Mouse (Mus musculus) heart, postnatal 0 days (tissue): Measurements from ENCODE around the gene Htatip2.

Source experiments
- CTCF ChIP-seq: IDR thresholded peaks from 2 replicates; pipeline ENCODE4 v1.5.1; 2016; ENCODE audit warnings: antibody characterized with exemption, control low read depth, low read depth
- EP300 ChIP-seq: IDR thresholded peaks from 2 replicates; pipeline ENCODE4 v1.6.1; 2016; ENCODE audit warnings: antibody characterized with exemption, low read depth

DNA sequence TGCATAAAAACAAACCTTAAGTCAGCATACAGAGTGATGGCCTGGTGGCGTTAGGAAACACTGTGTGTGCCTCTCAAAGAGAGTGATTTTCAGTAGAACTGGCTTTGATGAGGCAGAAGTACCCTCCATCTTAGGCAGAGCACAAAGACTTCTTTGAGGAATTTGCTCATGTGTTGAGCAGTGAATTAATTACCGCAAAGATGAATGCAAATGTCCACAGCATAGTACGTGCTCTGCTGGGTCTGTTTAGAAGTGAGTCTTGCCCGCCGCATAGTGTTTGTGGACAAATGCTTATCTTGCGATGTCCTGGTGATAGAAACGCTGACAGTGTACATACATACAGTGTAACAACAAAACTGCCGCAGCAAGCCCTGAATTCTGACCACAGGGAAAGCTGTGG lies 19.5 kb upstream of the Htatip2 start:
- no peak for TF ChIP-seq CTCF
- no peak for TF ChIP-seq EP300
